Mouse (Mus musculus) embryo, embryonic 10.5 days (tissue): Measurements from ENCODE around the gene Cep131.

Experiments used
- DNase-seq: peaks from one replicate; pipeline ENCODE4 v3.0.0-alpha.2; 2015; ENCODE audit warnings: low spot score

Gene Cep131

GRCm38 (mm10) chr11:120086702-120087152 lies at the start of gene Cep131:
TSS of gene Cep131 (minus strand) at chr11:120086827.
- peak; percentile 99 for DNase-seq

GRCm38 (mm10) chr11:120136195-120136594 lies 49.6 kb upstream of the Cep131 start:
- DNase-seq = no peak

- no peak for DNase-seq
Measured at GRCm38 (mm10) chr11:120134847-120135530, 48.4 kb upstream of the Cep131 start.

GRCm38 (mm10) chr11:120134148-120134547 lies 47.5 kb upstream of the Cep131 start:
- DNase-seq = no peak

GRCm38 (mm10) chr11:120129281-120129680 lies 42.7 kb upstream of the Cep131 start:
- no peak for DNase-seq

- no peak for DNase-seq
Measured at GRCm38 (mm10) chr11:120126845-120127244, 40.2 kb upstream of the Cep131 start.

GRCm38 (mm10) chr11:120122126-120122525 lies 35.5 kb upstream of the Cep131 start:
- no peak for DNase-seq

- DNase-seq = peak; percentile 78
Measured at GRCm38 (mm10) chr11:120120642-120121420, 34.2 kb upstream of the Cep131 start.

GRCm38 (mm10) chr11:120119936-120120541 lies 33.4 kb upstream of the Cep131 start:
- DNase-seq = no peak

- DNase-seq = no peak
Measured at GRCm38 (mm10) chr11:120119108-120119507, 32.5 kb upstream of the Cep131 start.

GRCm38 (mm10) chr11:120117626-120118025 lies 31.0 kb upstream of the Cep131 start:
- no peak for DNase-seq

GRCm38 (mm10) chr11:120114488-120115215 lies 28.0 kb upstream of the Cep131 start:
- peak; percentile 61 for DNase-seq

GRCm38 (mm10) chr11:120112136-120112535 lies 25.5 kb upstream of the Cep131 start:
- DNase-seq = no peak

- DNase-seq = peak; percentile 87
Measured at GRCm38 (mm10) chr11:120111033-120111432, 24.4 kb upstream of the Cep131 start.

- peak; percentile 24 for DNase-seq
Measured at GRCm38 (mm10) chr11:120110554-120110953, 23.9 kb upstream of the Cep131 start.

- DNase-seq = no peak
Measured at GRCm38 (mm10) chr11:120109558-120110210, 23.1 kb upstream of the Cep131 start.

GRCm38 (mm10) chr11:120107796-120108195 lies 21.2 kb upstream of the Cep131 start:
- no peak for DNase-seq

- no peak for DNase-seq
Measured at GRCm38 (mm10) chr11:120107026-120107425, 20.4 kb upstream of the Cep131 start.

- no peak for DNase-seq
Measured at GRCm38 (mm10) chr11:120103431-120103997, 16.9 kb upstream of the Cep131 start.

- peak; percentile 90 for DNase-seq
Measured at GRCm38 (mm10) chr11:120101036-120101435, 14.4 kb upstream of the Cep131 start.
